Mouse (Mus musculus) testis, adult 2 months (tissue): ENCODE data around the gene Aifm1. TPM values are rescaled to one million over a fixed set of nuclear protein-coding genes. Genes with fewer than 3 reads are reported as not detected.

Experiments used
- H3K27ac ChIP-seq: fragments of 200-500 bp; 2 replicates; pipeline ENCODE4 v1.5.1; 2012; ENCODE audit warnings: low read depth, low read length; ENCODE audit not compliant: control insufficient read depth, insufficient read depth
- H3K27me3 ChIP-seq: fragments of 200-500 bp; 2 replicates; pipeline ENCODE4 v1.6.1; 2012; ENCODE audit warnings: mild to moderate bottlenecking, low read length, moderate library complexity; ENCODE audit not compliant: control insufficient read depth, insufficient read depth
- H3K36me3 ChIP-seq: fragments of 200-500 bp; 2 replicates; pipeline ENCODE4 v1.6.1; 2012; ENCODE audit warnings: mild to moderate bottlenecking, low read length; ENCODE audit not compliant: control insufficient read depth, insufficient read depth
- H3K4me1 ChIP-seq: fragments of 200-500 bp; 2 replicates; pipeline ENCODE4 v1.6.1; 2012; ENCODE audit warnings: low read length; ENCODE audit not compliant: control insufficient read depth, insufficient read depth
- H3K4me3 ChIP-seq: fragments of 200-500 bp; 2 replicates; pipeline ENCODE4 v1.5.1; 2012; ENCODE audit warnings: low read depth, mild to moderate bottlenecking, low read length, moderate library complexity, mixed read lengths; ENCODE audit not compliant: control insufficient read depth
- CTCF ChIP-seq: fragments of 200-500 bp; IDR thresholded peaks from 2 replicates; pipeline ENCODE4 v1.5.1; 2012; ENCODE audit warnings: low read depth, mild to moderate bottlenecking, inconsistent platforms, low read length, moderate library complexity; ENCODE audit not compliant: control insufficient read depth, insufficient read depth, insufficient replicate concordance
- POLR2A ChIP-seq: fragments of 200-500 bp; IDR thresholded peaks from 2 replicates; pipeline ENCODE4 v1.6.1; 2012; ENCODE audit warnings: low read depth, mild to moderate bottlenecking, inconsistent platforms, low read length, moderate library complexity; ENCODE audit not compliant: control insufficient read depth
- polyA plus RNA-seq: library from polyadenylated mRNA; depleted of rRNA; stranded (reverse); fragments of >200 nt; gene quantifications from 2 replicates; pipeline ENCODE4 v1.2.3, GENCODE M21; 2012; rRNA removed

The Aifm1 gene
- polyA plus RNA-seq: 4.6 and 5.6 TPM in 2 replicates

DNA sequence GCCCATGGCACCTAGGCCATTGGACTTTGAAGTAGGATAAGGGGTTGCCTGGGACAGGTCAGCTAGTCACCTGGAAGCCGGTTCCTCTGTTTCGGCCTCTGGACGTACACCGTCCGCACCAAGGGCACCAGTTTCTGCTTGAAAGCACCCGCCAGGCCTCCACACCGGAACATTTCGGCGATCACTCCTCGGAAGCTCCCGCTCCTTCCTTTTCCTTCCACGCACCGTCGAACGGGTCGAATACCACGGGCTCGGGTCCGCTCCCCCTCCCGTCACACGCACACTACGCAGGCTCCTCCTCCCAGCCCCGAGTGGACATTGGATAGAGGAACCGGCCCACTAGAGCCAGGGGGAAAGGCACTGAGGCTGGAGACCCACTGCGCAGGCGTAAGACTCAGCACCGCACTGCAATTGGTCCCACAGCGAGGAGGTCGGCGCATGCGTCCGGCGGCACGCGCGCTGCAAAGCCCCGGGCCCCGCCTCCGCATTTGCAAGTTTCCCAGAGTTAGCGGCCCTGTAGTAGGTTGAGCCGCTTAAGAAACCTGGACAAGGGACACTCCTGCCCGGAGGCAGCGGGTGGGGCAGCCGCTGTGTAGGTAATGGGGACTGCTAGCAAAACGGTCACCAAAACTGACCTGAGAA is at the start of gene Aifm1:
Gene Aifm1 (minus strand): TSS at position 398 of the 642 bp plus-strand sequence.
- no peaks in the 10 kb centered on the region for H3K4me1 ChIP-seq
- no peaks in the 10 kb centered on the region for H3K36me3 ChIP-seq
- no peaks in the 10 kb centered on the region for H3K27me3 ChIP-seq
- H3K27ac ChIP-seq: peak within 1 kb of the TSS; percentile 56; the same call in 1 of the 2 replicates
- peak within 1 kb of the TSS; percentile 85 for H3K4me3 ChIP-seq
- TF ChIP-seq POLR2A: peak; percentile 56
- TF ChIP-seq CTCF: no peak

DNA sequence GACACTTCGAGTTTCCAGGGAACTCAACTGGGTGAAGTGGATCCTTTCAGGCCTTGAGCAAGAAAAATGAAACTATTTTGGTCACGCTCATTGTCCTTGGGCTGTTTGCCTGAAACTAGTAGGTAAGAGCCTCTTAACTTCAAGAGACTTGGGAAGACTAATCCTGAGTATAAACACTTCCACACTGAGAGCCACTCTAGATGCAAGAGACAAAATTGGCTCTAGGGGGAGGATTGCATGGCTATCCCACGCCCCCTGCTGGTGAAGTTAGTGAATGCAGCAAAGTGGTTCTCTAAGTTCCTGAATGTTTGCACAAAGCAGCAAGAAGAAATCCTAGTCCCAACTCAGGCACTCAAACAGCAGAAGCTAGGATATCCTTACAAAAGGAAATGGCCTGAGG is 18.8 kb upstream of the Aifm1 start:
- Histone ChIP-seq H3K36me3 (no peaks in the 10 kb centered on the region), H3K27me3 (no peaks in the 10 kb centered on the region), H3K4me1 (no peaks in the 10 kb centered on the region), H3K4me3 (no peak overlapping the region), H3K27ac (no peak overlapping the region)
- TF ChIP-seq CTCF (peak; percentile 23; the same call in 1 of the 2 replicates), POLR2A (no peak)

DNA sequence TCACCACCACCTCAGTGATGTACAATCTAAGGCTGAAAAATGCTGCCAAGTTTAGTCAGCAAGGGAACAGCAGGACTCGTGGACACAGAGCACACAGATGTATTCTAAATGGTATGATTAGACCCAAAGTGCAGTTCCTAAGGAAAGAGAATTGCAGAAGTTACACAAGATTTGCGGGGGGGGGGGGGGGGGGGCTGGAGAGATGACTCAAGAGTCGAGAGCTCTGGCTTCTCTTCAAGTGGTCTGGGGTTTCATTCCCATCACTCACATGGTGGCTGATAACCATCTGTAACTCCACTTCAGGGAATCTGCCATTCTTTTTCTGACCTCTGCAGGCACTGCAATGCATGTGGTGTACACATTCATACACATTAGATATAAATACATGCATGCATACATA is 13.1 kb upstream of the Aifm1 start:
- Histone ChIP-seq H3K4me1 (no peaks in the 10 kb centered on the region), H3K4me3 (no peak overlapping the region), H3K36me3 (no peaks in the 10 kb centered on the region), H3K27me3 (no peaks in the 10 kb centered on the region), H3K27ac (no peak overlapping the region)
- no peak for TF ChIP-seq CTCF
- TF ChIP-seq POLR2A: no peak

DNA sequence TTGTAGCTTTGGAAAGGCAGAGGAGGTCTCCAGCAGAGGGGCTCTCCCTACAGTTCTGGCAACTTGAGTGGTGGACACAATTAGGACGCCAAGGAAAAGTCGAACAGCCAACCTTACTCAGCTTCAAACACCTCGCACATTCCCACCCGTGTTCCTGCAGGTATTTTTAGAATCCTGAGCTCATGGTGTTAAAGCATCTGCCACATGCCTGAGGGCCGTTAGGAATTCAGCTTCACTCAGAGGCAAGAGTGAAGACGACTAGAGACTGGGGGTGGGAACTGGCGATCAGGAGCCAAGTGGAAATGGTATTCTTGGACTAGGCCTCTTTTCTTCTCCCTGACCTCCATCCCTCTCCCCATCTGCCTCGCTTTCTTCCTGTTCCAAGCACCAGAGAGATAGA is 12.5 kb upstream of the Aifm1 start:
- Histone ChIP-seq H3K27me3 (no peaks in the 10 kb centered on the region), H3K4me3 (no peak overlapping the region), H3K36me3 (no peaks in the 10 kb centered on the region), H3K4me1 (no peaks in the 10 kb centered on the region), H3K27ac (no peak overlapping the region)
- TF ChIP-seq CTCF: no peak

DNA sequence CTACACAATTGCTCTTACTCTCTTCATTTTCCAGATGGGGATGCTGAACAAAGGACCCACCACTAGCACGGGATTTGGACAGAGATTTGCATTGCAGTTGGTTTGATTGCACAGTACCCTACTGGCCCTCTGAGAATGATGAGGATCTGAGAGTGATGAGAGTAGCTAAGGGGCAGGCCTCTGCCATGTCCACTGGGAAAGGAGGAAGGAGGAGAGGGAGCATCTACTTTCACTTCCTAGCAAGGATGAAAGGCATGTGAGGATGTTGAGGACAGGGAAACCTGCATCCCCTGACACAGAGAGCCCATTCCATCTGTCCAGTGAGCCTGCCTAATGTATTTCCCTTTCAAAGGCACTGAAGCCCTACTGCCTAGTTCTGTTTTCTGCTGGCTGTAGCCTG is 12.0 kb upstream of the Aifm1 start:
- H3K36me3 ChIP-seq: no peaks in the 10 kb centered on the region
- H3K27me3 ChIP-seq: no peaks in the 10 kb centered on the region
- H3K4me1 ChIP-seq: no peaks in the 10 kb centered on the region
- TF ChIP-seq POLR2A (no peak), CTCF (no peak)
- no peak overlapping the region for H3K27ac ChIP-seq
- H3K4me3 ChIP-seq: no peak overlapping the region

DNA sequence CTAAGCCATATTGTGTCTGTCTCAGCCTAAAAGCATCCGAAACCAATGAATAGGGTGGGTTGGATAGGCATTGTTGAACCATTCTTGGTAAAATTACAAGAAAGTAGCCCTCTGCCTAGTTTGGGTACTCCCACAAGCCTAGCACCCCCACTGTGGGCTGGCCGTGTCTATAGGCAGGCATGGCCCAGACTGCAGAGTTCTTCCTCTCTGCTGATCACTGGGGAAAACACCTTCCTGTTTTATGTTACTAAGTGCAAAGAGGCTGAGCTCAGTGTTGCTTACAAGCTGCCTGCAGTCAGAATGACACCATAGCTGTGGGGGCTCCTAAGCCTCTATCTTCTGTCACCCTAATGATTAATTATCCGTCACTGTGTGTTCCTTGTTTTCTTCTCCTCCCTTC is 10.1 kb upstream of the Aifm1 start:
- TF ChIP-seq CTCF (no peak), POLR2A (no peak)
- no peak overlapping the region for H3K4me3 ChIP-seq

DNA sequence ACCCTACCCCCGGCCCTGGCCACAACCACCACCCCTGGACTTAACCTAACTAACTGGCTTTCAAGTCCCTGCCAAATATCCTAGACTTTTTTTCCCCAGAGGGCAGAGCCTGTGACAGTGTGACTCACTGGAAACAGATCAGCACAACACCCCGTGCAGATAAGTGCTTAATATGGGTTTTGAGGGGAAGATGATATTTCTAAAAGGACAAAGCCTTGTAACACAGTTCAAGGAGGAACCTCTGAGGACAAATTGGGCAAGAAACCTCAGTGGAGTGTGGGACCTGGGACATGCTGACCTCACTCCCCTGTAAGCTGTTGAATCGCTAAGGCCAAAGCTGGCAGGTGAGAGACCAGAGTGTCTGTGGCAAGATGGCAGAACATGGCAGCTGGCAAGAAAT is 8.3 kb upstream of the Aifm1 start:
- Histone ChIP-seq H3K4me1 (peaks cover 5% of the 10 kb centered on the region), H3K36me3 (no peaks in the 10 kb centered on the region), H3K4me3 (no peak overlapping the region), H3K27ac (no peak overlapping the region), H3K27me3 (no peaks in the 10 kb centered on the region)
- TF ChIP-seq POLR2A (no peak), CTCF (no peak)

More for the DNA sequence above, 10.1 kb upstream of the Aifm1 start:
- no peaks in the 10 kb centered on the region for H3K27me3 ChIP-seq
- H3K36me3 ChIP-seq: no peaks in the 10 kb centered on the region
- no peak overlapping the region for H3K27ac ChIP-seq
- H3K4me1 ChIP-seq: peaks cover 5% of the 10 kb centered on the region
